8 mouse cellular contexts compared by ENCODE assay signal in genomic region chr2:173106889-173107785, GRCm38 (mm10). TPM values are rescaled to one million over a fixed set of nuclear protein-coding genes. Genes with fewer than 3 reads are reported as not detected.
DNase-seq lines count a peak whose midpoint lies in the region; ATAC-seq and TF ChIP-seq lines count a peak whose summit lies in the region.

No protein-coding gene starts in this region.

- H3K9me3 ChIP-seq in forebrain, embryonic 16.5 days (ENCODE audit: control insufficient read depth, low read length): no peaks in the 10 kb centered on the region

- H3K27ac ChIP-seq in forebrain, embryonic 16.5 days (ENCODE audit: low read length): no peak overlapping the region

- no peak overlapping the region for H3K9ac ChIP-seq in forebrain, embryonic 16.5 days (replicated peaks; ENCODE audit: low read depth, low read length)

- H3K27me3 ChIP-seq in forebrain, embryonic 16.5 days (replicated peaks; ENCODE audit: control insufficient read depth, insufficient read depth, low read length): no peaks in the 10 kb centered on the region

- no peak for TF ChIP-seq POLR2A in lung, adult 2 months (IDR thresholded peaks at IDR 0.05; ENCODE audit: borderline replicate concordance, extremely low read depth, low read depth, low read length)

- H3K4me1 ChIP-seq in forebrain, embryonic 16.5 days (replicated peaks; ENCODE audit: control insufficient read depth, insufficient read depth, low read length): no peaks in the 10 kb centered on the region
- H3K4me1 ChIP-seq in lung, adult 2 months (ENCODE audit: control insufficient read depth, insufficient read depth, low read length): no peaks in the 10 kb centered on the region

- peak; percentile 71 for TF ChIP-seq CTCF in lung, adult 2 months (IDR thresholded peaks at IDR 0.05; ENCODE audit: insufficient read depth, low read length)

- peak; percentile 50; the same call in 1 of the 2 replicates for ATAC-seq in forebrain, embryonic 16.5 days
- ATAC-seq in hematopoietic stem cell, adult 5-6 weeks (replicated peaks in 1 of 2; ENCODE audit: insufficient read depth in 1 of 2, low FRiP score in 2 of 2, low TSS enrichment in 1 of 2, low read depth in 1 of 2, poor library complexity in 2 of 2, severe bottlenecking in 2 of 2): peak; percentile 74 to 81; a peak in 3 of 4 replicates

- H3K4me3 ChIP-seq in forebrain, embryonic 16.5 days (replicated peaks; ENCODE audit: low read length): no peak overlapping the region
- H3K4me3 ChIP-seq in lung, adult 2 months (replicated peaks; ENCODE audit: extremely low read depth, low read depth, low read length): no peak overlapping the region

- 18% methylated on average over 14 of the region's 14 CpGs for WGBS in forebrain, embryonic 16.5 days
- 17% methylated on average over 14 of the region's 14 CpGs for WGBS in lung, adult 2 months

- no peak overlapping the region for H3K4me2 ChIP-seq in forebrain, embryonic 16.5 days (ENCODE audit: low read length)

- no peaks in the 10 kb centered on the region for H3K36me3 ChIP-seq in forebrain, embryonic 16.5 days (ENCODE audit: control insufficient read depth, insufficient read depth)

- DNase-seq in NIH3T3 (ENCODE audit: low read depth): peak; percentile 83
- peak; percentile 22 for DNase-seq in cerebellum, adult 11 months
- DNase-seq in layer of hippocampus, adult 11-12 months (ENCODE audit: low spot score): peak; percentile 64
- peak; percentile 49 for DNase-seq in lung, adult 2 months
- DNase-seq in ovary, postnatal 14 days (ENCODE audit: low spot score): peak; percentile 72
- peak; percentile 59 to 63 for DNase-seq in urinary bladder, postnatal 36 days (ENCODE audit: low spot score in 2 of 2)

RNA-seq across cellular contexts. Expression of gene Ctcfl, which starts 12.2 kb away (rescaled TPM):
- not detected in 2 replicates for polyA plus RNA-seq in forebrain, embryonic 16.5 days (2015; fragmentation: Nextera tagmentation; extraction: Ambion mirVana)
- total RNA-seq in hematopoietic stem cell, adult 5-6 weeks (2017): not detected in 2 replicates
- not detected in 2 replicates for polyA plus RNA-seq in lung, adult 2 months (2012; rRNA removed)

RNA-seq across cellular contexts. Expression of gene Pck1, which starts 45.7 kb away (rescaled TPM):
- not detected in 2 replicates for polyA plus RNA-seq in forebrain, embryonic 16.5 days (2015; fragmentation: Nextera tagmentation; extraction: Ambion mirVana)
- total RNA-seq in hematopoietic stem cell, adult 5-6 weeks (2017): not detected in 2 replicates
- 7.9 and 14.0 TPM in 2 replicates for polyA plus RNA-seq in lung, adult 2 months (2012; rRNA removed)

Comparison
In these comparisons a context has a peak if more than half of its experiments do, and no peak if none do; other contexts are left out.
1. DNase-seq: peak in every context shown above with its lines; median percentile 83 in NIH3T3; 72 in ovary, postnatal 14 days; 64 in layer of hippocampus, adult 11-12 months; 61 in urinary bladder, postnatal 36 days; 49 in lung, adult 2 months; 22 in cerebellum, adult 11 months.